Mouse (Mus musculus) kidney, postnatal 10 days (tissue): Measurements from ENCODE around the gene Sept5.

Experiments used
- DNase-seq: peaks from one replicate; pipeline ENCODE4 v3.0.0; 2021; ENCODE audit warnings: mixed read lengths

Sept5 gene

GRCm38 (mm10) chr16:18631141-18631540, 1.4 kb upstream of the Sept5 start:
- peak; percentile 3 for DNase-seq

GRCm38 (mm10) chr16:18630291-18630690, 537 bp upstream of the Sept5 start:
- no peak for DNase-seq

- no peak for DNase-seq
Measured at GRCm38 (mm10) chr16:18628948-18629340, 810 bp downstream of the Sept5 start.

GRCm38 (mm10) chr16:18628206-18628947, 1.4 kb downstream of the Sept5 start:
- peak; percentile 6 for DNase-seq

- DNase-seq: no peak
Measured at GRCm38 (mm10) chr16:18627163-18627562, 2.6 kb downstream of the Sept5 start.

- DNase-seq: peak; percentile 88
Measured at GRCm38 (mm10) chr16:18626376-18626878, 3.3 kb downstream of the Sept5 start, which contains the start of gene Gm49601. Gene Gm49601, minus strand, starts transcription at chr16:18626427.

GRCm38 (mm10) chr16:18625791-18626311, 3.9 kb downstream of the Sept5 start:
- no peak for DNase-seq

- no peak for DNase-seq
Measured at GRCm38 (mm10) chr16:18625097-18625496, 4.7 kb downstream of the Sept5 start.

GRCm38 (mm10) chr16:18624641-18625040, 5.1 kb downstream of the Sept5 start:
- DNase-seq: no peak

GRCm38 (mm10) chr16:18623751-18624540, 5.8 kb downstream of the Sept5 start:
- DNase-seq: no peak

GRCm38 (mm10) chr16:18622916-18623750, 6.6 kb downstream of the Sept5 start:
- DNase-seq: no peak

GRCm38 (mm10) chr16:18622019-18622418, 7.7 kb downstream of the Sept5 start, which contains the start of gene Gp1bb:
Gene Gp1bb, minus strand, starts transcription at chr16:18622403.
- no peak for DNase-seq

- no peak for DNase-seq
Measured at GRCm38 (mm10) chr16:18621362-18622001, 8.3 kb downstream of the Sept5 start.

- peak; percentile 53 for DNase-seq
Measured at GRCm38 (mm10) chr16:18620601-18621361, 9.0 kb downstream of the Sept5 start.

GRCm38 (mm10) chr16:18620201-18620600, 9.6 kb downstream of the Sept5 start:
- no peak for DNase-seq

GRCm38 (mm10) chr16:18619110-18619509, 10.6 kb downstream of the Sept5 start:
- no peak for DNase-seq

- DNase-seq: peak; percentile 54
Measured at GRCm38 (mm10) chr16:18618297-18618696, 11.5 kb downstream of the Sept5 start.

- peak; percentile 92 for DNase-seq
Measured at GRCm38 (mm10) chr16:18617370-18618065, 12.2 kb downstream of the Sept5 start.

- no peak for DNase-seq
Measured at GRCm38 (mm10) chr16:18613301-18613700, 16.5 kb downstream of the Sept5 start.

GRCm38 (mm10) chr16:18611752-18612151, 18.0 kb downstream of the Sept5 start:
- DNase-seq: no peak

- no peak for DNase-seq
Measured at GRCm38 (mm10) chr16:18609099-18609498, 20.7 kb downstream of the Sept5 start.
